Comparison of ENCODE assay signal across 8 mouse cellular contexts in genomic region chr11:86756156-86757141, GRCm38 (mm10). TPM values are rescaled to one million over a fixed set of nuclear protein-coding genes. Genes with fewer than 3 reads are reported as not detected.
A peak's percentile ranks its signal among the peaks of the same experiment; 100 is the strongest.
DNase-seq lines count a peak whose midpoint lies in the region; ATAC-seq and TF ChIP-seq lines count a peak whose summit lies in the region.

No protein-coding gene starts in this region.

- peak overlapping the region; percentile 83 for H3K4me2 ChIP-seq in embryonic facial prominence, embryonic 14.5 days (ENCODE audit: low read depth, low read length)
- peak overlapping the region; percentile 88 for H3K4me2 ChIP-seq in kidney, embryonic 14.5 days (replicated peaks; ENCODE audit: low read depth, low read length)
- H3K4me2 ChIP-seq in liver, embryonic 12.5 days: peak overlapping the region; percentile 92
- H3K4me2 ChIP-seq in stomach, postnatal 0 days (replicated peaks; ENCODE audit: low read depth): peak overlapping the region; percentile 60

- WGBS in embryonic facial prominence, embryonic 14.5 days: 2% methylated on average over 29 of the region's 31 CpGs
- WGBS in heart, embryonic 10.5 days: 3% methylated on average over 31 of the region's 31 CpGs
- WGBS in kidney, embryonic 14.5 days: under 1% methylated on average over 31 of the region's 31 CpGs
- WGBS in liver, embryonic 12.5 days (ENCODE audit: insufficient replicate concordance): 3% methylated on average over 31 of the region's 31 CpGs
- WGBS in stomach, postnatal 0 days: 1% methylated on average over 31 of the region's 31 CpGs

- H3K4me1 ChIP-seq in embryonic facial prominence, embryonic 14.5 days (ENCODE audit: control insufficient read depth, insufficient read depth, low read length): peaks cover 13% of the 10 kb centered on the region
- peaks cover 21% of the 10 kb centered on the region for H3K4me1 ChIP-seq in heart, embryonic 10.5 days
- peaks cover 16% of the 10 kb centered on the region for H3K4me1 ChIP-seq in kidney, embryonic 14.5 days (ENCODE audit: control insufficient read depth, insufficient read depth, low read length)
- H3K4me1 ChIP-seq in liver, embryonic 12.5 days: peaks cover 73% of the 10 kb centered on the region
- peaks cover 6% of the 10 kb centered on the region for H3K4me1 ChIP-seq in stomach, postnatal 0 days (replicated peaks; ENCODE audit: control insufficient read depth, insufficient read depth)

- H3K27ac ChIP-seq in embryonic facial prominence, embryonic 14.5 days (replicated peaks; ENCODE audit: low read depth, low read length): peak overlapping the region; percentile 98
- H3K27ac ChIP-seq in heart, embryonic 10.5 days: peak overlapping the region; percentile 98
- H3K27ac ChIP-seq in kidney, embryonic 14.5 days (ENCODE audit: low read depth, low read length): peak overlapping the region; percentile 98
- H3K27ac ChIP-seq in liver, embryonic 12.5 days: peak overlapping the region; percentile 100
- peak overlapping the region; percentile 99 for H3K27ac ChIP-seq in stomach, postnatal 0 days (replicated peaks)

- DNase-seq in B cell, adult 2 months: peak; percentile 55
- DNase-seq in adrenal gland, adult 2 months: peak; percentile 49
- DNase-seq in embryonic facial prominence, embryonic 14.5 days (ENCODE audit: low spot score): peak; percentile 59
- no peak for DNase-seq in heart, embryonic 10.5 days (ENCODE audit: low spot score)
- DNase-seq in natural killer cell, adult 2 months (ENCODE audit: low spot score in 2 of 2): peak; percentile 13 to 37
- DNase-seq in stomach, postnatal 0 days (ENCODE audit: low spot score): peak; percentile 62

- ATAC-seq in embryonic facial prominence, embryonic 14.5 days (ENCODE audit: low read depth): peak; percentile 1; the same call in 1 of the 2 replicates
- ATAC-seq in kidney, embryonic 14.5 days (ENCODE audit: low FRiP score, low TSS enrichment): peak; percentile 25; the same call in 1 of the 2 replicates
- 0 out of 2 replicates have a peak, but pooled peaks have one; percentile 4 for ATAC-seq in liver, embryonic 12.5 days
- ATAC-seq in stomach, postnatal 0 days (ENCODE audit: low FRiP score, low TSS enrichment): peak; percentile 22; the same call in 1 of the 2 replicates

- peaks cover 4% of the 10 kb centered on the region; the same call in 1 of the 2 replicates for H3K36me3 ChIP-seq in embryonic facial prominence, embryonic 14.5 days (ENCODE audit: control insufficient read depth, insufficient read depth, low read length)
- H3K36me3 ChIP-seq in heart, embryonic 10.5 days: peaks cover 9% of the 10 kb centered on the region
- peaks cover 4% of the 10 kb centered on the region for H3K36me3 ChIP-seq in kidney, embryonic 14.5 days (ENCODE audit: control insufficient read depth, insufficient read depth, low read length)
- peaks cover 31% of the 10 kb centered on the region for H3K36me3 ChIP-seq in liver, embryonic 12.5 days
- H3K36me3 ChIP-seq in stomach, postnatal 0 days (ENCODE audit: control insufficient read depth, insufficient read depth, low read length): no peaks in the 10 kb centered on the region

- TF ChIP-seq EP300 in stomach, postnatal 0 days (optimal IDR thresholded peaks at IDR 0.05): no peak

- H3K9ac ChIP-seq in embryonic facial prominence, embryonic 14.5 days (ENCODE audit: low read depth, low read length): peak overlapping the region; percentile 96
- H3K9ac ChIP-seq in kidney, embryonic 14.5 days (ENCODE audit: low read depth, low read length): peak overlapping the region; percentile 96
- peak overlapping the region; percentile 99 for H3K9ac ChIP-seq in liver, embryonic 12.5 days
- peak overlapping the region; percentile 99 for H3K9ac ChIP-seq in stomach, postnatal 0 days (ENCODE audit: low read length)

- TF ChIP-seq CTCF in stomach, postnatal 0 days (IDR thresholded peaks at IDR 0.05; ENCODE audit: low read depth): no peak

- no peaks in the 10 kb centered on the region for H3K27me3 ChIP-seq in embryonic facial prominence, embryonic 14.5 days (replicated peaks; ENCODE audit: control insufficient read depth, insufficient read depth, low read length)
- H3K27me3 ChIP-seq in heart, embryonic 10.5 days (ENCODE audit: insufficient read depth, poor library complexity, severe bottlenecking): no peaks in the 10 kb centered on the region
- H3K27me3 ChIP-seq in kidney, embryonic 14.5 days (ENCODE audit: control insufficient read depth, insufficient read depth, low read length): no peaks in the 10 kb centered on the region
- H3K27me3 ChIP-seq in liver, embryonic 12.5 days (replicated peaks): no peaks in the 10 kb centered on the region
- H3K27me3 ChIP-seq in stomach, postnatal 0 days (ENCODE audit: control insufficient read depth, insufficient read depth, low read length): no peaks in the 10 kb centered on the region

- H3K9me3 ChIP-seq in embryonic facial prominence, embryonic 14.5 days (ENCODE audit: control insufficient read depth, low read length): no peaks in the 10 kb centered on the region
- no peaks in the 10 kb centered on the region for H3K9me3 ChIP-seq in heart, embryonic 10.5 days
- no peaks in the 10 kb centered on the region for H3K9me3 ChIP-seq in kidney, embryonic 14.5 days (ENCODE audit: control insufficient read depth, low read length)
- H3K9me3 ChIP-seq in liver, embryonic 12.5 days (replicated peaks): no peaks in the 10 kb centered on the region
- H3K9me3 ChIP-seq in stomach, postnatal 0 days (ENCODE audit: control insufficient read depth, low read length): no peaks in the 10 kb centered on the region

- peak overlapping the region; percentile 98 for H3K4me3 ChIP-seq in embryonic facial prominence, embryonic 14.5 days (ENCODE audit: low read depth, low read length)
- H3K4me3 ChIP-seq in heart, embryonic 10.5 days: peak overlapping the region; percentile 88
- H3K4me3 ChIP-seq in kidney, embryonic 14.5 days (ENCODE audit: low read length): peak overlapping the region; percentile 94
- peak overlapping the region; percentile 100 for H3K4me3 ChIP-seq in liver, embryonic 12.5 days
- peak overlapping the region; percentile 97 for H3K4me3 ChIP-seq in stomach, postnatal 0 days (ENCODE audit: low read depth, low read length)

RNA-seq across cellular contexts. Expression of gene Cltc, which starts 0.9 kb away (rescaled TPM):
- 100 to 1,000 TPM; 256 to 440 TPM for total RNA-seq in adrenal gland, adult 2 months (2021)
- polyA plus RNA-seq in adrenal gland, adult 2 months (2012; rRNA removed): 63.5 and 81.1 TPM in 2 replicates
- 167 and 175 TPM in 2 replicates for polyA plus RNA-seq in embryonic facial prominence, embryonic 14.5 days (2014; fragmentation: Nextera tagmentation; extraction: Ambion mirVana)
- polyA plus RNA-seq in heart, embryonic 10.5 days (2016; fragmentation: Nextera tagmentation; extraction: Ambion mirVana): 143 and 206 TPM in 2 replicates
- 128 and 200 TPM in 2 replicates for polyA plus RNA-seq in kidney, embryonic 14.5 days (2014; fragmentation: Nextera tagmentation; extraction: Ambion mirVana)
- polyA plus RNA-seq in liver, embryonic 12.5 days (2016; fragmentation: Nextera tagmentation; extraction: Ambion mirVana): 133 and 135 TPM in 2 replicates
- polyA plus RNA-seq in stomach, postnatal 0 days (2015; fragmentation: Nextera tagmentation; extraction: Ambion mirVana): 63.8 and 64.5 TPM in 2 replicates

RNA-seq across cellular contexts. Expression of gene Dhx40, which starts 51.1 kb away (rescaled TPM):
- total RNA-seq in adrenal gland, adult 2 months (2021): 10 to 100 TPM; 29.3 to 33.2 TPM
- 2.4 and 3.1 TPM in 2 replicates for polyA plus RNA-seq in adrenal gland, adult 2 months (2012; rRNA removed)
- polyA plus RNA-seq in embryonic facial prominence, embryonic 14.5 days (2014; fragmentation: Nextera tagmentation; extraction: Ambion mirVana): 19.9 and 21.8 TPM in 2 replicates
- 14.4 and 19.7 TPM in 2 replicates for polyA plus RNA-seq in heart, embryonic 10.5 days (2016; fragmentation: Nextera tagmentation; extraction: Ambion mirVana)
- polyA plus RNA-seq in kidney, embryonic 14.5 days (2014; fragmentation: Nextera tagmentation; extraction: Ambion mirVana): 29.6 and 44.5 TPM in 2 replicates
- 10.0 TPM in 2 replicates for polyA plus RNA-seq in liver, embryonic 12.5 days (2016; fragmentation: Nextera tagmentation; extraction: Ambion mirVana)
- polyA plus RNA-seq in stomach, postnatal 0 days (2015; fragmentation: Nextera tagmentation; extraction: Ambion mirVana): 12.8 and 13.1 TPM in 2 replicates
